8 mouse cellular contexts compared by ENCODE assay signal in genomic region chr1:134078061-134078795, GRCm38 (mm10). TPM values are rescaled to one million over a fixed set of nuclear protein-coding genes. Genes with fewer than 3 reads are reported as not detected.
A peak's percentile ranks its signal among the peaks of the same experiment; 100 is the strongest.
DNase-seq lines count a peak whose midpoint lies in the region; ATAC-seq and TF ChIP-seq lines count a peak whose summit lies in the region.

No protein-coding gene starts in this region.

- peaks cover 24% of the 10 kb centered on the region for H3K36me3 ChIP-seq in limb, embryonic 14.5 days (ENCODE audit: control insufficient read depth, insufficient read depth, low read length)
- H3K36me3 ChIP-seq in midbrain, embryonic 15.5 days (replicated peaks), result no peaks in the 10 kb centered on the region

- H3K4me1 ChIP-seq in limb, embryonic 14.5 days (ENCODE audit: control insufficient read depth, insufficient read depth, low read length), result peaks cover 48% of the 10 kb centered on the region
- peaks cover 39% of the 10 kb centered on the region for H3K4me1 ChIP-seq in midbrain, embryonic 15.5 days

- peak overlapping the region; percentile 81 for H3K9ac ChIP-seq in limb, embryonic 14.5 days (ENCODE audit: low read depth, low read length, severe bottlenecking)
- peak overlapping the region; percentile 53 for H3K9ac ChIP-seq in midbrain, embryonic 15.5 days

- no peaks in the 10 kb centered on the region for H3K27me3 ChIP-seq in limb, embryonic 14.5 days (ENCODE audit: control insufficient read depth, insufficient read depth, low read length)
- H3K27me3 ChIP-seq in midbrain, embryonic 15.5 days (replicated peaks), result no peaks in the 10 kb centered on the region

- DNase-seq in adrenal gland, adult (ENCODE audit: inconsistent age in 2 of 2, low spot score in 1 of 2), result peak; percentile 60 to 85
- DNase-seq in adrenal gland, adult 18-20 months (ENCODE audit: low spot score in 2 of 2), result no peak
- DNase-seq in 416B (ENCODE audit: low read depth), result peak; percentile 76
- peak; percentile 75 for DNase-seq in cerebellum, adult 9-11 months
- peak; percentile 56 to 59 for DNase-seq in heart, postnatal 10 days
- DNase-seq in limb, embryonic 14.5 days (ENCODE audit: low spot score), result no peak
- no peak for DNase-seq in ovary, adult 18-20 months (ENCODE audit: low spot score)

- no peaks in the 10 kb centered on the region for H3K9me3 ChIP-seq in limb, embryonic 14.5 days (ENCODE audit: control insufficient read depth, low read length)
- H3K9me3 ChIP-seq in midbrain, embryonic 15.5 days, result no peaks in the 10 kb centered on the region

- no peak for TF ChIP-seq POLR2A in limb, embryonic 14.5 days (IDR thresholded peaks at IDR 0.05; ENCODE audit: borderline replicate concordance, extremely low read depth, insufficient read depth, insufficient read length)

- peak overlapping the region; percentile 73 for H3K4me2 ChIP-seq in limb, embryonic 14.5 days (replicated peaks; ENCODE audit: low read depth, low read length, severe bottlenecking)
- peak overlapping the region; percentile 71 for H3K4me2 ChIP-seq in midbrain, embryonic 15.5 days

- WGBS in limb, embryonic 14.5 days, result 10% methylated on average over 19 of the region's 19 CpGs
- WGBS in midbrain, embryonic 15.5 days, result 5% methylated on average over 19 of the region's 19 CpGs

- peak overlapping the region; percentile 78 for H3K4me3 ChIP-seq in limb, embryonic 14.5 days (replicated peaks; ENCODE audit: low read length)
- H3K4me3 ChIP-seq in midbrain, embryonic 15.5 days, result peak overlapping the region; percentile 52

- H3K27ac ChIP-seq in limb, embryonic 14.5 days (replicated peaks; ENCODE audit: low read depth, low read length), result no peak overlapping the region
- H3K27ac ChIP-seq in midbrain, embryonic 15.5 days, result peak overlapping the region; percentile 82

- intact Hi-C loops in heart, postnatal 10 days (cut with DNase I), result no loop called here

- ATAC-seq in limb, embryonic 14.5 days (ENCODE audit: low FRiP score, low read depth), result no peak
- ATAC-seq in midbrain, embryonic 15.5 days (replicated peaks), result peak; percentile 10; the same call in 1 of the 2 replicates

RNA-seq across cellular contexts. Expression of gene Btg2, which starts 0.7 kb away (rescaled TPM):
- 10 to 100 TPM; 23.1 to 32.7 TPM for total RNA-seq in adrenal gland, adult 18-20 months (2021)
- total RNA-seq in heart, postnatal 10 days (2021), result 10 to 100 TPM; 30.3 to 32.9 TPM
- 18.6 TPM in 2 replicates for polyA plus RNA-seq in limb, embryonic 14.5 days (2012; rRNA removed)
- 26.2 and 26.4 TPM in 2 replicates for polyA plus RNA-seq in limb, embryonic 14.5 days (2014; fragmentation: Nextera tagmentation; extraction: Ambion mirVana)
- 37.2 and 42.2 TPM in 2 replicates for polyA plus RNA-seq in midbrain, embryonic 15.5 days (2015; fragmentation: Nextera tagmentation; extraction: Ambion mirVana)

RNA-seq across cellular contexts. Expression of gene Chit1, which starts 32.8 kb away (rescaled TPM):
- not detected for total RNA-seq in adrenal gland, adult 18-20 months (2021)
- total RNA-seq in heart, postnatal 10 days (2021), result not detected
- 0.33 TPM in 2 replicates for polyA plus RNA-seq in limb, embryonic 14.5 days (2012; rRNA removed)
- 0.18 and 0.30 TPM in 2 replicates for polyA plus RNA-seq in limb, embryonic 14.5 days (2014; fragmentation: Nextera tagmentation; extraction: Ambion mirVana)
- polyA plus RNA-seq in midbrain, embryonic 15.5 days (2015; fragmentation: Nextera tagmentation; extraction: Ambion mirVana), result 0.09 and 0.10 TPM in 2 replicates

RNA-seq across cellular contexts. Expression of gene Fmod, which starts 41.2 kb away (rescaled TPM):
- 1 to 10 TPM; 6.7 to 9.6 TPM for total RNA-seq in adrenal gland, adult 18-20 months (2021)
- total RNA-seq in heart, postnatal 10 days (2021), result 10 to 100 TPM; 18.1 to 25.8 TPM
- 86.7 and 105 TPM in 2 replicates for polyA plus RNA-seq in limb, embryonic 14.5 days (2012; rRNA removed)
- polyA plus RNA-seq in limb, embryonic 14.5 days (2014; fragmentation: Nextera tagmentation; extraction: Ambion mirVana), result 75.1 and 79.5 TPM in 2 replicates
- 15.2 and 21.1 TPM in 2 replicates for polyA plus RNA-seq in midbrain, embryonic 15.5 days (2015; fragmentation: Nextera tagmentation; extraction: Ambion mirVana)

Comparison
In these comparisons a context has a peak if more than half of its experiments do, and no peak if none do; other contexts are left out.
1. DNase-seq: peak in adrenal gland, adult (2 of 2), 416B (single experiment), cerebellum, adult 9-11 months (single experiment) and heart, postnatal 10 days (2 of 2); none in adrenal gland, adult 18-20 months (0 of 2), limb, embryonic 14.5 days (single experiment) and ovary, adult 18-20 months (single experiment).